Mouse (Mus musculus) hindbrain, embryonic 11.5 days (tissue): ENCODE results near the gene Cysltr2. TPM values are rescaled to one million over a fixed set of nuclear protein-coding genes. Genes with fewer than 3 reads are reported as not detected.

Experiments
- ATAC-seq: fragments of 200-750 bp; cut with Nextera tagmentation; 2 replicates; pipeline ENCODE4 v1.8.0; 2017; ENCODE audit warnings: mild to moderate bottlenecking, moderate TSS enrichment, moderate library complexity; ENCODE audit not compliant: low FRiP score
- DNase-seq: peaks from one replicate; pipeline ENCODE4 v3.0.0-alpha.2; 2015; ENCODE audit warnings: low spot score
- H3K27ac ChIP-seq: fragments of 300-500 bp; sonication (generic); 2 replicates; pipeline ENCODE4 v1.5.1; 2014; ENCODE audit warnings: mild to moderate bottlenecking, low read depth, low read length
- H3K27me3 ChIP-seq: fragments of 300-500 bp; sonication (generic); 2 replicates; pipeline ENCODE4 v1.6.1; 2014; ENCODE audit warnings: mild to moderate bottlenecking, low read length, moderate library complexity, mixed read lengths; ENCODE audit not compliant: control insufficient read depth, insufficient read depth
- H3K36me3 ChIP-seq: fragments of 300-500 bp; sonication (generic); 2 replicates; pipeline ENCODE4 v1.6.1; 2014; ENCODE audit warnings: mild to moderate bottlenecking, low read length, moderate library complexity, mixed read lengths; ENCODE audit not compliant: control insufficient read depth, insufficient read depth
- H3K4me1 ChIP-seq: fragments of 300-500 bp; sonication (generic); replicated peaks from 2 replicates; pipeline ENCODE4 v1.6.1; 2014; ENCODE audit warnings: low read length, mixed read lengths; ENCODE audit not compliant: control insufficient read depth, insufficient read depth
- H3K4me2 ChIP-seq: fragments of 300-500 bp; sonication (generic); replicated peaks from 2 replicates; pipeline ENCODE4 v1.6.1; 2014; ENCODE audit warnings: mild to moderate bottlenecking, low read depth, low read length
- H3K4me3 ChIP-seq: fragments of 300-500 bp; sonication (generic); 2 replicates; pipeline ENCODE4 v1.5.1; 2014; ENCODE audit warnings: low read depth, low read length
- H3K9ac ChIP-seq: fragments of 300-500 bp; sonication (generic); 2 replicates; pipeline ENCODE4 v1.6.1; 2014; ENCODE audit warnings: low read depth, low read length
- H3K9me3 ChIP-seq: fragments of 300-500 bp; sonication (generic); 2 replicates; pipeline ENCODE4 v1.6.1; 2016; ENCODE audit warnings: low read length; ENCODE audit not compliant: control insufficient read depth
- whole genome bisulfite sequencing: fragments of 180-500 bp; shearing (Covaris S2); extraction: QIAGEN DNeasy Blood & Tissue Kit; methylation state at CpG from one replicate; pipeline ENCODE4 v1.1.7; 2014; 5-methylcytosine and 5-hydroxymethylcytosine counted together
- polyA plus RNA-seq: library from polyadenylated mRNA; unstranded; fragments of >200 nt; fragmentation: Nextera tagmentation; extraction: Ambion mirVana; gene quantifications from 2 replicates; pipeline ENCODE4 v1.2.1, GENCODE M21; 2014

The Cysltr2 gene
- polyA plus RNA-seq, 1 experiment from 2014 or later = not detected

DNA sequence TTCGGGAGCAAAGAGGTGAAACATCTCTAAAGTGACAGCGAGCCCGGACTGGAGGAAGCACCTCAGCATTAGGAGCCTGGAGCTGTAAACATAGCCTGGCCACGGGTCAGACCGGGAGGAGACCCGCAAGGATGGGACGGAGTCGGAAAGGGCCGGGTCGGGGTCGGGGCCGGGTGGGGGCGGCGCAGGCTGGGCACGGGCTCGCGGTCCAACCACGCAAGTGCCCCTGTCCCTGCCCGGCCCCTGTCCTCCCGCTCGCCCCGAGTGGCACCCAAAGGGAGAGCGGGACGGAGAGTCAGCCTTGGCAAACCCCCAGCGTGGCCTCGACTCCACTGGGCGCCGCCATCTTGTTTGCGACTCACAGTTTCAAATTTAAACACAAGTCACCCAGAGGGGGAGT is 68.8 kb downstream of the Cysltr2 start:
- no peak for ATAC-seq
- Histone ChIP-seq H3K36me3 (no peaks in the 10 kb centered on the region), H3K4me3 (no peak overlapping the region), H3K4me1 (no peaks in the 10 kb centered on the region), H3K9ac (no peak overlapping the region), H3K27ac (no peak overlapping the region), H3K27me3 (no peaks in the 10 kb centered on the region), H3K4me2 (no peak overlapping the region), H3K9me3 (no peaks in the 10 kb centered on the region)
- no peak for DNase-seq
- WGBS = 94% methylated on average over 27 of the region's 29 CpGs

DNA sequence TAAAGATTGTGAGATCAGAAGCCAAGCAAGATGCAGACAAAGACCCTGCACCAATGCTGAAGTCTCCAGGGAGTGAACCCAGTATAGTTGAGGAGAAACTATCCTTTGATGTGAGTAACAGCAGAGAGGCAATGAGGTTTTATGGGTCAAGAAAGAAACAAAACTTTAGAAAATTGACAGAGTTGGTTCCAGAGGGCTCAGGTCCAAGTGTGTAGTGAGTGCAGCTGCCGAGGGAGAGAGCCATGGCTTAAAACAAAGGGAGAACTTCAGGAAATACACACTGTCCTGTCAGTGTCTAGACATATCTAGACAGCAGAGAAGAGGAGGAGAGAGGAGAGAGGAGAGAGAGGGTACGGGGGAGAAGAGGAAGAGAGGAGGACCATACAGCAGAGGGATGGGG is 72.8 kb downstream of the Cysltr2 start:
- ATAC-seq (no peak), DNase-seq (no peak)
- H3K36me3 ChIP-seq = no peaks in the 10 kb centered on the region
- no peak overlapping the region for H3K9ac ChIP-seq
- H3K4me1 ChIP-seq = no peaks in the 10 kb centered on the region
- H3K4me3 ChIP-seq = no peak overlapping the region
- no peak overlapping the region for H3K4me2 ChIP-seq
- no peak overlapping the region for H3K27ac ChIP-seq
- no peaks in the 10 kb centered on the region for H3K27me3 ChIP-seq
- H3K9me3 ChIP-seq = no peaks in the 10 kb centered on the region
- 72% methylated on average over 2 of the region's 2 CpGs for WGBS

Other genes starting within 250 kb of the Cysltr2 start
- 145 and 157 TPM in 2 replicates for gene Rcbtb2, start 73.9 kb upstream of the Cysltr2 start, polyA plus RNA-seq
- 15.6 and 19.3 TPM in 2 replicates for gene Lpar6, start 188.8 kb upstream of the Cysltr2 start, polyA plus RNA-seq